Mouse (Mus musculus): Measurements from ENCODE around the gene Dpp8. TPM values are rescaled to one million over a fixed set of nuclear protein-coding genes. Genes with fewer than 3 reads are reported as not detected.
A peak's percentile ranks its signal among the peaks of the same experiment; 100 is the strongest.
"Not testable (repeated sequence)": the region's sequence is repeated elsewhere in the genome, so short reads cannot be mapped to it uniquely, and the experiment has no call there.

Dpp8 gene
- 100 to 1,000 TPM; 164 to 169 TPM for total RNA-seq (2021)
- long read RNA-seq, experiment 1, full-length matches to known transcripts = 17 of 34 reads
- long read RNA-seq, experiment 1, partial matches to known transcripts = 3 of 34 reads
- long read RNA-seq, experiment 1, other reads (novel, unspliced or antisense) = 14 of 34 reads
- long read RNA-seq, experiment 2, full-length matches to known transcripts = 13 of 26 reads
- long read RNA-seq, experiment 2, partial matches to known transcripts = 4 of 26 reads
- long read RNA-seq, experiment 2, other reads (novel, unspliced or antisense) = 9 of 26 reads

DNA sequence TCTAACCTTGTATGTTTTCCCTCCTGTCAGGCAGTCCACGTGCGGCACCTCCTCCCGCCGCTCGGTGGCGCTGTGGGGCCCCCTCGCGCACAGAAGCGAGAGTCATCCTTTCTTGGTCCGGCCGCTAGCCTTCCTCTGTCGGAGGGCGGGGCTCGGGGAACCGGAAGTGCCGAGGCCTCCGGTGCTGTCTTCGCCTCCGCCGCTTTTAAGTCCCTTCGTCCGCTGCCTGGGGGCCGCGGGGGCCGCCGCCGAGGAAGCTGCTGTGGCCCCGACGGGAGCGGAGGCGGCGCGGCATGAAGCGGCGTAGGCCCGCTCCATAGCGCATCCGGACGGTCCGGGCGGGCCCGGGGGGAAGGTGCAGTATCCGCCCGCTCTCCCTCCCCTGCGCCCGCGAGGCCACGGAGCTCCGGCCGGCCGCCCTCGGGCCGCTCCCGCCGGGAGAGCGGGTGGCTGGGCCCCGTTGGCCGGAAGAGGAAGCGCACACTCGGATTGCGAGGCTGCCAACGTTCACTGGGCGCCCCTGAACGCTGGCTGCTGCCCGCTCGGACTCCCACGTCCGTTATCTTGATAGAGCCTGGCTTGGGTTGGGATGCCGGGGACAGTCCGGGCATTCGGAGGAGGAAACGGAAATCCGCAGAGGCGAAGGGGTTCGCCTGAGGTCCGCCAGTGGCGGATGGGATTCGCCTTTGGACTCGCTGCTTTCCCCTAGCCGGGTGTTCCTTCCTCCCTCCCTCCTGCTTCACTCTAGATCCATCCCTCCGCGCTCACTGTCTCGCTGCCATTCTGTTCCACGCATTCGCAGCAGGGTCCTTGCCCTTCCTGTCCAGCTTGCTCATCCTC, at the start of gene Dpp8:
TSS of gene Dpp8 (plus strand) at position 146 of the 840 bp plus-strand sequence.
- DNase-seq (ENCODE audit: low spot score in 2 of 2) = peak; percentile 89 to 95

DNA sequence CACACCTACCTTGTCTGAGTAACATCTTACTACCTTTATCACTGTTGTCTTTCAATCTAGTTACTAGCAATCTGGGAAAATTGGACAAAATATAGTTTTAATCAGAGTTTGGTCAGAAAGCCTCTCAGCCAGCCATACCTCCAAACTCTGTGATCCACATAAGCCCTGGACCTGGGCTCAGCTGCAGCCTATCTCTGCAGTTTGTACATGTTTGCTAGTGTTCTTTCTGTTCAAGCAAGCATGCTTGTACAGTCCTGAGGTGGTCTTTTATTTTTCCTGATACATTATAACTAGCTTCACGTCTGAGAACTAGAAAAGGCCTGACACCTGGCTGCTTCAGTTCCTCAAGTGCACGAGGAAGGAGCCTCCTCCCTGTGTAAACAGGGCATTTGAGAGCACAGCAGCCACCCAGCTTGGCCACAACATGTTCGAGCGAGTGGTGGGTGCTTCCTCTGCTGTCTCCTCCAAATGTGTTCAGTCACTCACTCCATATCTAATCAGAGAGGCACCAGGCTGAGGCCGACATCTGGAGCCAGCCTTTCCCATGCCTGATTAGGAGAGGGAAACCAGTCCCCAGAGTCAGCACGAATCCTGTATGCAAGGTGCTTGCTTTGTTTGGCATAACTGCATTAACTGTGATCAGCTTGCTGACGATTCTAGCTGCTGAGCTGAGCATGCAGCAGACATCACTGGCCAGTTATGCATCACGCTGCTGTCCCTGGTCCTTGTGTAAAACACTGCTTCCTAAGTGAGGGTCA, 47.0 kb upstream of the Dpp8 start:
- no peak for DNase-seq (ENCODE audit: low spot score in 2 of 2)

- DNase-seq (ENCODE audit: low spot score in 2 of 2) = peak in 1 of 2 experiments; percentile 25
These were observed 46.4 kb upstream of the Dpp8 start for GRCm38 (mm10) chr9:64985807-64986206.

DNA sequence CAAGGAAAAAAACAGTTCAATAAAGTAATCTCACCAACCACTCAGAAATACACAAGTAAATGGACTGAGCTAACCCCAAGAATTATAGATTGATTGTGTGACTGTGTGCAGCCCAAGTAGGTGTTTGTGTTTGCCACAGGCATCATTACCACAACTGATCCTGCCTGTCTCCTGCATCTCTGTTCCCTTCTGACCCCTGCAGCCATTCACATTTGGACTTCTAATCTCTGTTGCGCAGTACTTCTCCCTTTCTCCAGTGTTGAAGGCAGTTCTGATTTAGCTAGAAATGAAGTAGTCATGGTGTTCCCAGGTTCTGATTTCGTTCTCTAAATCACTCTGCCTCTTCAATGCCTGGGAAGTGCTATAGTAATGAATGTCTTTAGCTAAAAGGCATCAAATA, 44.6 kb upstream of the Dpp8 start:
- no peak for DNase-seq (ENCODE audit: low spot score in 2 of 2)

DNA sequence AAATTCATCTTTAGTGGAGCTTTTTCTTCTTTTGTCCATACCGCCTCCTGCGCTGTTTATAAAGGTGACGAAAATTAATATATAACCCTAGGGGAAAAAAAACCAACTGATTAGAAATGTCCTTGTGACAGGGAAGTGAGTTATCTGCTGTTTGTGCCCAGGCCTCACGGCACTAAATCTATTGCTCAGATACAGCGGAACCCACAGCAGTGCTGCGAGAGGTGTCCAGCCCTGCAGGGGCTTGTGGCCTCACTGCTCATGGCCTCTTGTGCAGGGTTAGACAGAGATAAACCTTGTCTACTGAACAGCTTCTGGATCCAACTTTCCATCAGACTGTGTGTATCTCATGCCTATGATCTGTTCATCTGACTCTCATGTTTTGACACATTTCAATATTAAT, 43.8 kb upstream of the Dpp8 start:
- DNase-seq (ENCODE audit: low spot score in 2 of 2) = no peak

DNA sequence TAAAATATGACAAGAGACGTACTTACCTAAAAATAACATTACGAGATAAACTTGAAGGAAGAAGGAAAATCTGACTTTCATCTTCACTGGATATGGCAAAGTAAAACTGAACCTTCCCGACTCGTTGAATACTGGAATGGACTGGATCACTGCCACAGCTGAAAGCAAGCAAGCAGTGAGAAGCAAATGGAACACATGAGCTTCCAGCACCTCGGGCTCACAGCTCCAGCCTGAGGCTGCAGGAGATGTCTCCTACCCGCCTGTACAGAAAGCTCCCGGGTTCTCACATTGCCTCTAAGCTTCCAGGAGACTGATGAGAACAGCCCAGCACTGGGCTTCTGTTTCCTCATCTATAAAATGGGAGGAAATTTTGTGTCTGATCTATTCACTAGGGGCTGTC, 41.9 kb upstream of the Dpp8 start:
- no peak for DNase-seq (ENCODE audit: low spot score in 2 of 2)

DNA sequence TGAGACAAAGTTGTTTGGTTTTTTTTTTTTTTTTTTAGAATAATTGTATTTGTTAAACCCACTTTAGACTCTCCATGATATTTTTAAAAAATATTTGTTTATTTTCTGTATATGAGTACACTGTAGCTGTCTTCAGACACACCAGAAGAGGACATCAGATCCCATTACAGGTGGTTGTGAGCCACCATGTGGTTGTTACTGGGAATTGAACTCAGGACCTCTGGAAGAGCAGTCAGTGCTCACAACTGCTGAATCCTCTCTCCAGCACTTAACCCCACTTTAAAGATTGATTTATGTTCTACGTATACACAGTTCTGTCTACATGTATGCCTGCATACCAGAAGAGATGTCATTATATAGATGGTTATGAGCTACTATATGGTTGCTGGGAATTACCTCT, 36.8 kb upstream of the Dpp8 start:
- not testable (repeated sequence) for DNase-seq (ENCODE audit: low spot score in 2 of 2)

DNA sequence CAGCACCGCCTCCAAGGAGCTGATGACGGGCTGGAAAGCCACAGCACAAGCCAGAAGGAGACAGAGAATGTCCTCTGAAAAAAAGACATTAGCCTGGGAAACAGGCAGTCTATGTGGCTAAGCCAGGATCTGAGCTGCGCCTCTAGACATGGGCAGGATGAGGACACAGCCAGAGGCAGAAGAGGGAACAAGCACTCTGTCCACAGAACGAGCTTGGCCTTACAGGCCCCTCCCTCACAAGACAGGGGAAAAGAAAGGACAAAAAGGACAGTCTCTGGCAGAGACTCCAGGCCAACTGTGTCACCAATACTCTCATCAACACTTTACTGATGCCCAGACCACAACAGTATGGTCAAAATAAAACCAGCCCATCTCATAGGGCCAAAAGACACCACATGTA, 30.7 kb upstream of the Dpp8 start:
- DNase-seq (ENCODE audit: low spot score in 2 of 2) = no peak

GRCm38 (mm10) chr9:65005737-65006136, 26.5 kb upstream of the Dpp8 start:
- DNase-seq (ENCODE audit: low spot score in 2 of 2) = peak; percentile 17 to 60

GRCm38 (mm10) chr9:65010632-65011031, 21.6 kb upstream of the Dpp8 start:
- no peak for DNase-seq (ENCODE audit: low spot score in 2 of 2)

DNA sequence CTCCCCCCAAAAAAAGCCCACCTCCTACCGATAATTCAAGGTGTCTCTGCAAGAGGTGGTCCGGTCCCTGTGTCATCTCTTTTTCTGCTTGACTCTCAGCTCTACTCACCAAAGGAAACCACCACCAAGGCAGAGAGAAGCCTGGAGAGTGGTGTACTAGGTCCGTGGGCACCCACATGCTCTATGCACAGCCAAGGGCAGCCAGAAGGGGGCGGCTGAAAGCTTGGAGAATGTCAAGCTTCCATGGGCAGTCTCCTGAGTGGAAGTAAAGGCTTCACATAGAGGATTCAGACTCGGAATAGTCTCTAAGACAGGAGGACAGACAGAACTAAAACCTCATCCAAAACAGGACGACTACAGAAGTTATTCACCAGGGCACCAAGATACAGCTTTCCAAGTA, 20.9 kb upstream of the Dpp8 start:
- DNase-seq (ENCODE audit: low spot score in 2 of 2) = no peak

GRCm38 (mm10) chr9:65015461-65016222, 16.6 kb upstream of the Dpp8 start:
- DNase-seq (ENCODE audit: low spot score in 2 of 2) = no peak

- no peak for DNase-seq (ENCODE audit: low spot score in 2 of 2)
These were observed 15.8 kb upstream of the Dpp8 start for GRCm38 (mm10) chr9:65016241-65016977.

DNA sequence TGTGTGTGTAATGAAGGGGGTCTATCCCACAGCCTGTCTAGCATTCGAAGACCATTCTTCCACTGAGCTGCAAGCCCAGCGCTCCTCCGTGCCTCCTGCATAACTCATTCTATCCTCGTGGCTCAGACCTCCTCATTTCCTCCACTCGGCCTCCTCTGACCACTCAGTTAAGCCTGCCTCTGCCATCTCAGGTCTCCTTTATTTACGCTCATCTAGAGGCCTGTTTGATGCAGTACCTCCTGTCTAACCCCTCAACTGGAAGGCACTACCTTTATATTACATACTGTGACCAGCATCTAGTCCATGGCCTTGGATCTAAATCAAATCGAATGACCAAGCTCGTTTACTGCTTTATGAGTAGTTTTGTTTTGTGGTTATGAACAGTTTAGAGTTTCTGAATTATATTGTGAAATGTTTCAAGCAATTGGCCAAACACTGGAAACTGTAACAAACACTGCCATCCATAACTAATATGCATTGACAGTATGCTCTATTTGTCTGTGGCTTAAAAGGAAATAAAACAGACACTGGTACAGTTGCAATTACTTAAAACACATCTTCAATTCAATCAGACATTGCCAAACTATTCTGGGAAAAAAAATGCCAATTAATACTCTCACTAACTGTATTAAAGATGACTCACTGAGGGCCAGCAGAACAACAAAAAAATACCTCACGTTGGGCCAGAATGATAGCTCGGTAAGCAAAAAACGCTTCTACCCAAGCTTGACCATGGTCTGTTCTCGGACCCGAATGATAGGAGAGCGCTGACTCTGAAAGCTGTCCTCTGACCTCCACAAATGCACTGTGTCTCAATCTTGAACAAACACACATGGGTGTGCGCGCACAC, 15.0 kb upstream of the Dpp8 start:
- DNase-seq (ENCODE audit: low spot score in 2 of 2) = no peak

GRCm38 (mm10) chr9:65017896-65018295, 14.3 kb upstream of the Dpp8 start:
- no peak for DNase-seq (ENCODE audit: low spot score in 2 of 2)

GRCm38 (mm10) chr9:65018588-65019121, 13.6 kb upstream of the Dpp8 start:
- DNase-seq (ENCODE audit: low spot score in 2 of 2) = no peak

DNA sequence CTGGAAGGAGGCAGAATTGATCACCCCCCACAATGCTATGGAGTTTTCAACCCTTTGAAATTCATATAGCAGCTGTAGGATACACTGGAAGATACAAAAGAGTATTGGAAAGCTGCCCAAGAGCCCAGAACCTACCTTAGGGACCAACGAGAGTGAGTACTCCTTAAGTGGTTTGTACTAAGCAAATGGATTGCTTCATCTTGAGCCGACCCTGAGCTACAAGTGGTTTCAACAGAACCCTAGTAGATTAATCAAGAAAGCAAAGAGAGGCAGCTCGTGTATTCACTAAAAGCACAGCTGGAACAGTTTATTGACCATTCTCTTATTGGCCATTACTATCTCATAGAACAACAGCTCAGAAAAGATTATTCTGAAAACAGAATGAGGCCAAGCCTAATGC, 13.1 kb upstream of the Dpp8 start:
- no peak for DNase-seq (ENCODE audit: low spot score in 2 of 2)

DNA sequence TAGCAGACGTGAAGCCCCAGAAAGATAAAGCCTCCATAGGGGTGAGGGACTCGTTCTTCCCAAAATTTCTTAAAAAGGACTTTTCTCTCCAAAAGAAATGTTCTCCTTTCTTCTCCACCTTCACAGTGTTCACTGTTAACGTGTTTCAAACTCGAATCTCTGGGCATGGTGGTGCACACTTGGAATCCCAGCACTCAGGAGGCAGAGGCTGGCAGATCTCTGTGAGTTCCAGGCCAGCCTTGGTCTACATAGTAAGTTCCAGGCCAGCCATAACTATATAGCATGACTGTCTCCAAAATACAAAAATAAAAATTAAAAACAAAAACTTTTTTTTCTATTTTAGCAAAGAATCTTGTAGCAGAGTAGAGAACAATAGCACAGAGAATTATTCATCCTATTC, 12.1 kb upstream of the Dpp8 start:
- DNase-seq (ENCODE audit: low spot score in 2 of 2) = no peak
